Mouse (Mus musculus) hindbrain, postnatal 0 days (tissue): ENCODE results near the gene Zfp423. TPM values are rescaled to one million over a fixed set of nuclear protein-coding genes. Genes with fewer than 3 reads are reported as not detected.
A peak's percentile ranks its signal among the peaks of the same experiment; 100 is the strongest.

Experiments used
- ATAC-seq: fragments of 200-750 bp; cut with Nextera tagmentation; 2 replicates; pipeline ENCODE4 v1.8.0; 2017; ENCODE audit warnings: mild to moderate bottlenecking, moderate TSS enrichment, moderate library complexity
- DNase-seq: peaks from one replicate; pipeline ENCODE4 v3.0.0-alpha.2; 2015; ENCODE audit warnings: low spot score
- H3K27ac ChIP-seq: fragments of 300-500 bp; sonication (generic); 2 replicates; pipeline ENCODE4 v1.5.1; 2014; ENCODE audit warnings: mild to moderate bottlenecking
- H3K27me3 ChIP-seq: fragments of 300-500 bp; sonication (generic); 2 replicates; pipeline ENCODE4 v1.6.1; 2014; ENCODE audit warnings: low read length, mixed read lengths; ENCODE audit not compliant: insufficient read depth
- H3K36me3 ChIP-seq: fragments of 300-500 bp; sonication (generic); 2 replicates; pipeline ENCODE4 v1.6.1; 2014; ENCODE audit warnings: low read length, mixed read lengths; ENCODE audit not compliant: insufficient read depth
- H3K4me1 ChIP-seq: fragments of 300-500 bp; sonication (generic); 2 replicates; pipeline ENCODE4 v1.6.1; 2014; ENCODE audit warnings: antibody characterized with exemption, low read length, mixed read lengths; ENCODE audit not compliant: insufficient read depth
- H3K4me2 ChIP-seq: fragments of 300-500 bp; sonication (generic); 2 replicates; pipeline ENCODE4 v1.6.1; 2014; ENCODE audit warnings: low read depth, mild to moderate bottlenecking, low read length, moderate library complexity, mixed read lengths
- H3K4me3 ChIP-seq: fragments of 300-500 bp; sonication (generic); 2 replicates; pipeline ENCODE4 v1.5.1; 2014; ENCODE audit warnings: low read length
- H3K9ac ChIP-seq: fragments of 300-500 bp; sonication (generic); replicated peaks from 2 replicates; pipeline ENCODE4 v1.6.1; 2014; ENCODE audit warnings: mild to moderate bottlenecking, low read length, moderate library complexity, mixed read lengths
- H3K9me3 ChIP-seq: fragments of 300-500 bp; sonication (generic); 2 replicates; pipeline ENCODE4 v1.6.1; 2016; ENCODE audit warnings: low read length, mixed read lengths
- CTCF ChIP-seq: IDR thresholded peaks from 2 replicates; pipeline ENCODE4 v1.5.1; 2016; ENCODE audit warnings: antibody characterized with exemption, control low read depth, low read depth
- WGBS: fragments of 180-500 bp; shearing (Covaris S2); extraction: QIAGEN DNeasy Blood & Tissue Kit; methylation state at CpG from one replicate; pipeline ENCODE4 v1.1.7; 2014; 5-methylcytosine and 5-hydroxymethylcytosine counted together
- polyA plus RNA-seq: library from polyadenylated mRNA; unstranded; fragments of >200 nt; fragmentation: Nextera tagmentation; extraction: Ambion mirVana; gene quantifications from 2 replicates; pipeline ENCODE4 v1.2.1, GENCODE M21; 2015
- total RNA-seq: library from RNA; depleted of rRNA; stranded (reverse); fragments of >200 nt; gene quantifications from 2 replicates; pipeline ENCODE4 v1.2.3, GENCODE M21; 2014

The Zfp423 gene
- total and polyA plus RNA-seq, 2 experiments from 2014 or later = 22.2 to 73.6 TPM

- ATAC-seq (no peak), DNase-seq (no peak)
- Histone ChIP-seq H3K9ac (no peak overlapping the region), H3K4me2 (0 out of 2 replicates have a peak overlapping the region, but pooled peaks have one; percentile 11), H3K4me1 (peaks cover 11% of the 10 kb centered on the region), H3K27ac (no peak overlapping the region; the same call in 1 of the 2 replicates), H3K36me3 (peaks cover 24% of the 10 kb centered on the region), H3K9me3 (no peaks in the 10 kb centered on the region), H3K27me3 (no peaks in the 10 kb centered on the region), H3K4me3 (no peak overlapping the region)
- TF ChIP-seq CTCF = no peak
- 48% methylated on average over 12 of the region's 13 CpGs for WGBS
Observed at GRCm38 (mm10) chr8:87784641-87785439, 174.6 kb downstream of the Zfp423 start.

DNA sequence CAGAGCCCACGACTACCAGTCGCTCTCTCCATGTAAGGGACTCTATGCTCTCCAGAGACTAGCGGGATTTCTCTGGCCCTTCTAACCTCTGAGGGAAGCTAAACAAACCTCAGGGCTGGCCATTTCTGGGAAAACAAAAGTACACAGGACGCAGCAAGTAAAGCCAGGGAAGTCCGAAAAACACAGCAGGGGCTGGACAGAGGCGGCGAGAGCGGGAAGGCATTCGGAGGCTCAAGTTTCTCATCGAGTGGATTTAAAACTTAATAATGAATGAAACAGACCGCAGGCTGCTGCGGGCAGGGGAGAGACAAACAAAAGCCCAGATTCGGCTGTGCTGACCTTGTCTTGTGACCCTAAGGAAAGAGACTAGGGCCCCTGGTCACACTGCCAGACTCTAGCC, 175.2 kb downstream of the Zfp423 start:
- Histone ChIP-seq H3K36me3 (peaks cover 24% of the 10 kb centered on the region), H3K4me3 (no peak overlapping the region), H3K9ac (no peak overlapping the region), H3K27me3 (no peaks in the 10 kb centered on the region), H3K27ac (no peak overlapping the region; the same call in 1 of the 2 replicates), H3K9me3 (no peaks in the 10 kb centered on the region), H3K4me2 (0 out of 2 replicates have a peak overlapping the region, but pooled peaks have one; percentile 11), H3K4me1 (peaks cover 11% of the 10 kb centered on the region)
- no peak for ATAC-seq
- 11% methylated on average over 13 of the region's 13 CpGs for WGBS
- no peak for TF ChIP-seq CTCF
- DNase-seq = no peak

GRCm38 (mm10) chr8:87783198-87783597, 176.2 kb downstream of the Zfp423 start:
- Histone ChIP-seq H3K27ac (peak overlapping the region; percentile 41; the same call in 1 of the 2 replicates), H3K27me3 (no peaks in the 10 kb centered on the region), H3K4me1 (peaks cover 11% of the 10 kb centered on the region), H3K4me3 (no peak overlapping the region), H3K9ac (no peak overlapping the region; the same call in 1 of the 2 replicates), H3K4me2 (no peak overlapping the region), H3K36me3 (peaks cover 24% of the 10 kb centered on the region), H3K9me3 (no peaks in the 10 kb centered on the region)
- no peak for TF ChIP-seq CTCF
- DNase-seq = no peak
- 64% methylated on average over 15 of the region's 15 CpGs for WGBS
- ATAC-seq = no peak

DNA sequence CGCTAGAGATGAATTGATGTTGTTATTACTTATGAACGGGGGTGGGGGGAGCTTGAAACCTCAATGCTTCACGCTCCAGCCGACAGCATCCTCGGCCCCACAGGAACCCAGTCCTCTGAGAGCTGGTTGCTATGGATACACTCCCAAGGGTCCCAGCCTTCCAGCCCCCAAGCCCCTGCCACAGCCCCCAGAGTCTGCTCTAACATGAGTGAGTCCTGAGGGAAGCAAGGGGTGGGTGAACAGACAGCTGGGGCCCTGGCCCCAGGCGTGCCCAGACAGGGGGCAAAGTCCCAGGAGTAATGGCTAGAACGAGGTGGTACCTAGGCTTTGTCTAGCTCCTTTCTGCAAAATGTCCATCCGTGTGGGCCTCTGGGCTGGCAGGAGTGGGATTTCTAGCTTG, 181.8 kb downstream of the Zfp423 start:
- peaks cover 11% of the 10 kb centered on the region for H3K4me1 ChIP-seq
- H3K27me3 ChIP-seq = no peaks in the 10 kb centered on the region
- ATAC-seq (peak; percentile 22; the same call in 1 of the 2 replicates), DNase-seq (peak; percentile 28)
- H3K36me3 ChIP-seq = peaks cover 23% of the 10 kb centered on the region
- 0 out of 2 replicates have a peak overlapping the region, but pooled peaks have one; percentile 20 for H3K27ac ChIP-seq
- 20% methylated on average over 8 of the region's 8 CpGs for WGBS
- no peak overlapping the region for H3K4me2 ChIP-seq
- no peaks in the 10 kb centered on the region for H3K9me3 ChIP-seq
- no peak for TF ChIP-seq CTCF
- H3K9ac ChIP-seq = no peak overlapping the region
- no peak overlapping the region for H3K4me3 ChIP-seq

DNA sequence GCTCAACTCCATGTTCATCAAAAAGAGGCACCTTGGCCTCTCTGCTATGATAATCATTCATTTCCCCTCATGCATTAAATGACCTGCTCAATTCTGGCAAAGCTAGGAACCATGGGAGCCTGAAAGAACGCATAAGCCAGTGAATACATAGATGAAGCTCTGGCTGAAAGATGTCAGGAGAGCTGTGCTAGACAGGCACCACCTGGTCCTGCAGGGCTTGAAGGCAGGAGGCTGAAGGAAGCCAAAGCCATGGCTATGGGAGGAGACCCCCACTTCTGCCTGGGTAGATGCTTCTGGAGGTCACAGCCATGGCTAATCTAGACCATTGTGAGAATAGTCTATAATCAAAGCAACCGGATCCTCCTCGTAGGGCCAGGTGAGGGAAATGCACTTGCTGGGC, 183.5 kb downstream of the Zfp423 start:
- H3K9me3 ChIP-seq = no peaks in the 10 kb centered on the region
- WGBS = 70% methylated on average over 3 of the region's 3 CpGs
- TF ChIP-seq CTCF = no peak
- no peaks in the 10 kb centered on the region for H3K27me3 ChIP-seq
- H3K4me3 ChIP-seq = no peak overlapping the region
- DNase-seq (no peak), ATAC-seq (no peak)
- no peak overlapping the region for H3K9ac ChIP-seq
- no peak overlapping the region for H3K27ac ChIP-seq
- H3K4me2 ChIP-seq = no peak overlapping the region
- H3K36me3 ChIP-seq = peaks cover 8% of the 10 kb centered on the region
- peaks cover 11% of the 10 kb centered on the region for H3K4me1 ChIP-seq

DNA sequence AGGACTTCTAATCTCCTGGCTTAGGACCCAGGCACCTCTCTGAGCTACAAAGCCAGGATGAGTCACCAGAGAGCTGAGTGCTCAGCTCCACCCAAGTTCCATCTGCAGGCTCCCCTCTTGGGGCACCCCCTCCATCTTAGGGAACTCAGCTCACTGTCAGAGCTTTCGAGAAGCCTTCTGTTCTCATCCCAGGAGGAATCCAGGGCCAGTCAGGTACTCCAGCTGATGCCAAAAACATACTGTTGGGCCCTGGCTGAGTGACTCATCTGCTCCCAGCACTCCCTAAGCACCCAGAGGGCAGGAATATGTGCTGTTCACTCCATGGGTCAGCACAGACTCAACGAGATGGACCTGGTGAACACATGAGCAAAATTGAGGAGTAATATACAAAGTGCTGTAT, 184.4 kb downstream of the Zfp423 start:
- Histone ChIP-seq H3K36me3 (peaks cover under 1% of the 10 kb centered on the region; the same call in 1 of the 2 replicates), H3K9ac (no peak overlapping the region), H3K27me3 (no peaks in the 10 kb centered on the region), H3K4me1 (peaks cover 11% of the 10 kb centered on the region), H3K27ac (no peak overlapping the region), H3K4me3 (no peak overlapping the region), H3K9me3 (no peaks in the 10 kb centered on the region), H3K4me2 (no peak overlapping the region)
- no peak for DNase-seq
- ATAC-seq = no peak
- WGBS = 62% methylated on average over 2 of the region's 2 CpGs
- TF ChIP-seq CTCF = no peak
